Comparison of ENCODE assay signal across 8 mouse cellular contexts in genomic region chr2:68468698-68469097, GRCm38 (mm10). TPM values are rescaled to one million over a fixed set of nuclear protein-coding genes. Genes with fewer than 3 reads are reported as not detected.
DNase-seq lines count a peak whose midpoint lies in the region; ATAC-seq and TF ChIP-seq lines count a peak whose summit lies in the region.
"Had no signal": no experiment of that assay in that cellular context is flagged by ENCODE, and none has a peak within 500 bp of the region (broad histone marks: within the 10 kb centered on the region; RNA-seq: fewer than 3 reads in every experiment).

No protein-coding gene starts in this region.

- H3K27ac ChIP-seq in neural tube, embryonic 11.5 days (ENCODE audit: low read depth, low read length), result no peak overlapping the region
- H3K27ac ChIP-seq in neural tube, embryonic 15.5 days (replicated peaks), result no peak overlapping the region
- no peak overlapping the region for H3K27ac ChIP-seq in cortical plate, adult 2 months (ENCODE audit: insufficient read depth, low read length)
- H3K27ac ChIP-seq: lung, embryonic 15.5 days had no signal

- H3K4me1 ChIP-seq in neural tube, embryonic 11.5 days (ENCODE audit: control insufficient read depth, insufficient read depth, low read length), result peaks cover 7% of the 10 kb centered on the region; the same call in 1 of the 2 replicates
- peaks cover 26% of the 10 kb centered on the region for H3K4me1 ChIP-seq in neural tube, embryonic 15.5 days
- peaks cover 5% of the 10 kb centered on the region; the same call in 1 of the 2 replicates for H3K4me1 ChIP-seq in cortical plate, adult 2 months (ENCODE audit: control insufficient read depth, insufficient read depth, low read length)

- H3K9me3 ChIP-seq in neural tube, embryonic 11.5 days (ENCODE audit: control insufficient read depth, low read length), result no peaks in the 10 kb centered on the region
- no peaks in the 10 kb centered on the region for H3K9me3 ChIP-seq in neural tube, embryonic 15.5 days (replicated peaks)
- H3K9me3 ChIP-seq: lung, embryonic 15.5 days had no signal

- no peak for TF ChIP-seq POLR2A in cortical plate, adult 2 months (IDR thresholded peaks at IDR 0.05; ENCODE audit: extremely low read depth, insufficient read depth, low read length)

- peak; percentile 22 for DNase-seq in neural tube, embryonic 11.5 days (ENCODE audit: low spot score)
- peak; percentile 55 to 68 for DNase-seq in heart, postnatal 14 days
- peak; percentile 54 for DNase-seq in lung, postnatal 14 days
- peak; percentile 74 for DNase-seq in urinary bladder, postnatal 14 days (ENCODE audit: low spot score)
- DNase-seq in layer of hippocampus, adult 8-10 months (ENCODE audit: low spot score in 2 of 2), result no peak

- 67% methylated on average over 7 of the region's 7 CpGs for WGBS in neural tube, embryonic 11.5 days
- 65% methylated on average over 7 of the region's 7 CpGs for WGBS in neural tube, embryonic 15.5 days

- H3K9ac ChIP-seq in neural tube, embryonic 11.5 days (ENCODE audit: low read length), result no peak overlapping the region
- no peak overlapping the region for H3K9ac ChIP-seq in neural tube, embryonic 15.5 days (replicated peaks)
- H3K9ac ChIP-seq: lung, embryonic 15.5 days had no signal

- no peaks in the 10 kb centered on the region for H3K27me3 ChIP-seq in neural tube, embryonic 11.5 days (ENCODE audit: control insufficient read depth, insufficient read depth, low read length)
- H3K27me3 ChIP-seq in neural tube, embryonic 15.5 days (replicated peaks), result no peaks in the 10 kb centered on the region
- H3K27me3 ChIP-seq: lung, embryonic 15.5 days had no signal

- no peaks in the 10 kb centered on the region for H3K36me3 ChIP-seq in neural tube, embryonic 11.5 days (ENCODE audit: control insufficient read depth, insufficient read depth, low read length)
- no peaks in the 10 kb centered on the region for H3K36me3 ChIP-seq in neural tube, embryonic 15.5 days
- H3K36me3 ChIP-seq: lung, embryonic 15.5 days had no signal

- no peak overlapping the region for H3K4me3 ChIP-seq in neural tube, embryonic 11.5 days (ENCODE audit: low read depth, low read length)
- no peak overlapping the region for H3K4me3 ChIP-seq in neural tube, embryonic 15.5 days (replicated peaks)
- H3K4me3 ChIP-seq in cortical plate, adult 2 months (ENCODE audit: insufficient read depth, low read length), result no peak overlapping the region
- H3K4me3 ChIP-seq: lung, embryonic 15.5 days had no signal

- intact Hi-C loops in heart, postnatal 14 days (cut with DNase I), result loop anchor here (2.0 to 5.0 kb wide), 2 partner anchors 38 to 91 kb away; no protein-coding TSS in a partner anchor

- TF ChIP-seq CTCF in cortical plate, adult 2 months (IDR thresholded peaks at IDR 0.05; ENCODE audit: extremely low read depth, insufficient read depth, low read length), result peak; percentile 13; the same call in 1 of the 2 replicates

- ATAC-seq in neural tube, embryonic 11.5 days (ENCODE audit: insufficient read depth, low FRiP score, low TSS enrichment), result no peak
- ATAC-seq in neural tube, embryonic 15.5 days (ENCODE audit: low FRiP score), result no peak

- no peak overlapping the region for H3K4me2 ChIP-seq in neural tube, embryonic 11.5 days (ENCODE audit: low read depth)
- H3K4me2 ChIP-seq in neural tube, embryonic 15.5 days, result no peak overlapping the region
- H3K4me2 ChIP-seq: lung, embryonic 15.5 days had no signal

RNA-seq across cellular contexts. Expression of gene Stk39, which starts 3.4 kb away (rescaled TPM):
- 39.5 and 41.1 TPM in 2 replicates for polyA plus RNA-seq in neural tube, embryonic 11.5 days (2014; fragmentation: Nextera tagmentation; extraction: Ambion mirVana)
- polyA plus RNA-seq in neural tube, embryonic 15.5 days (2015; fragmentation: Nextera tagmentation; extraction: Ambion mirVana), result 26.4 and 27.3 TPM in 2 replicates
- polyA plus RNA-seq in cortical plate, adult 2 months (2012; rRNA removed), result 30.0 and 32.7 TPM in 2 replicates
- total RNA-seq in heart, postnatal 14 days (2021), result 100 to 1,000 TPM in 1 of 2 experiments, 10 to 100 TPM in 1; 95.6 to 106 TPM
- total RNA-seq in layer of hippocampus, adult 8-10 months (2022), result 10 to 100 TPM; 66.7 to 76.9 (median 76.1) TPM

Comparison
In these comparisons a context has a peak if more than half of its experiments do, and no peak if none do; other contexts are left out.
1. DNase-seq: peak in neural tube, embryonic 11.5 days (single experiment), heart, postnatal 14 days (2 of 2), lung, postnatal 14 days (single experiment) and urinary bladder, postnatal 14 days (single experiment); none in layer of hippocampus, adult 8-10 months (0 of 2).